Mouse (Mus musculus) embryonic fibroblast, embryonic 13.5 days (primary cell): ENCODE measurements around the gene Ccdc71. TPM values are rescaled to one million over a fixed set of nuclear protein-coding genes. Genes with fewer than 3 reads are reported as not detected.

ENCODE experiments used
- H3K27ac ChIP-seq: 2 replicates; pipeline ENCODE4 v1.5.1; 2012; ENCODE audit warnings: low read length, control low read depth, inconsistent platforms; ENCODE audit not compliant: insufficient read depth
- H3K4me1 ChIP-seq: 2 replicates; pipeline ENCODE4 v1.6.1; 2011; ENCODE audit warnings: low read length; ENCODE audit not compliant: control insufficient read depth, insufficient read depth
- H3K4me3 ChIP-seq: 2 replicates; pipeline ENCODE4 v1.5.1; 2011; ENCODE audit warnings: mild to moderate bottlenecking, control low read depth, low read length; ENCODE audit not compliant: insufficient read depth
- CTCF ChIP-seq: IDR thresholded peaks from 2 replicates; pipeline ENCODE4 v1.5.1; 2011; ENCODE audit warnings: mild to moderate bottlenecking, control low read depth, low read length, moderate library complexity, borderline replicate concordance; ENCODE audit not compliant: insufficient read depth
- POLR2A ChIP-seq: IDR thresholded peaks from 2 replicates; pipeline ENCODE4 v1.6.1; 2011; ENCODE audit warnings: low read depth, mild to moderate bottlenecking, control low read depth, low read length, moderate library complexity
- polyA plus RNA-seq: library from polyadenylated mRNA; stranded (reverse); fragments of >200 nt; gene quantifications from 2 replicates; pipeline ENCODE4 v1.2.4, GENCODE M21; 2011; ENCODE audit warnings: low read depth; ENCODE audit not compliant: missing spikeins, insufficient read length

Ccdc71 gene
- polyA plus RNA-seq, 1 experiment = 19.8 TPM

DNA sequence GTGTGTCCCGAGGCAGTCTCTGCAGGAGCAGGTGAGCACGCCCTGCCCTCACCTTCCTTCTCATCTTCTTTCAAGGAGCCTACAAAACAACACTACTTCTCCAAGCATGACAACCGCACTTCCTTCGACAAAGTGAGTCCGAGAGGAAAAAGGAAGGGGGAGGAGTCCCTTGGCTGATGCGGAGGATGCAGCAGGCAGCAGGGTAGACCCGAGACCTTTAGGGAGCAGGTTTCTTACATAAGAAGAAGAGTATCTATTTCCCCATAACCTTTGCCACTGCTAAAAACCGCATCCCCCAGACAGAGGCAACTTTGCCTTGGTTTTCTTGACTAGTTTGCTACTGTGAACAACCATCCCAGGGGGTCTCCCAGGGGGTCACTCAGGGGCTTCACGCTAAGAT is 15.2 kb upstream of the Ccdc71 start:
- H3K27ac ChIP-seq = no peak overlapping the region
- TF ChIP-seq CTCF = no peak
- no peak for TF ChIP-seq POLR2A
- H3K4me1 ChIP-seq = no peaks in the 10 kb centered on the region; the same call in 1 of the 2 replicates
- no peak overlapping the region for H3K4me3 ChIP-seq

DNA sequence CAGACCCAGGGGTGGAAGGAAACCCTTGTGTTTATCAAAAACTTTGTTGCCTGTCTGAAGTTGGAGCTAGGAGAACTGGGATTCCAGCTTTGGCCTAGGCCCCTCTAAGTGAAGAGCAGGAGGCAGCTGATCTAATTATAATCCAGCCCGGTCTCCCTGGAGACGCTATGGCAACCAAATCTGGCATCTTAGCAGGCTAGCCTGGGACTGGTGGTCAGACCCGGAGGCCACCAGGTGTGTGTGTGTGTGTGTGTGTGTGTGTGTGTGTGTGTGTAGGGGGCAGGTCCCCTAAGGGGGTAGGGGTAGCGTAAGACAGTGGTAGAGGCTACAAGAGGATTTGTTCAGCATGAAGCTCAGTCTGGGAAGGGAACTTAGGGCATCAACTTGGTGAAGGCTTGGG is 10.5 kb upstream of the Ccdc71 start:
- TF ChIP-seq POLR2A (no peak), CTCF (no peak)
- Histone ChIP-seq H3K4me1 (no peaks in the 10 kb centered on the region; the same call in 1 of the 2 replicates), H3K27ac (no peak overlapping the region), H3K4me3 (no peak overlapping the region)

GRCm38 (mm10) chr9:108450292-108451169 is 9.8 kb upstream of the Ccdc71 start:
- TF ChIP-seq CTCF (no peak), POLR2A (no peak)
- H3K4me3 ChIP-seq = no peak overlapping the region
- no peak overlapping the region for H3K27ac ChIP-seq
- H3K4me1 ChIP-seq = no peaks in the 10 kb centered on the region; the same call in 1 of the 2 replicates

DNA sequence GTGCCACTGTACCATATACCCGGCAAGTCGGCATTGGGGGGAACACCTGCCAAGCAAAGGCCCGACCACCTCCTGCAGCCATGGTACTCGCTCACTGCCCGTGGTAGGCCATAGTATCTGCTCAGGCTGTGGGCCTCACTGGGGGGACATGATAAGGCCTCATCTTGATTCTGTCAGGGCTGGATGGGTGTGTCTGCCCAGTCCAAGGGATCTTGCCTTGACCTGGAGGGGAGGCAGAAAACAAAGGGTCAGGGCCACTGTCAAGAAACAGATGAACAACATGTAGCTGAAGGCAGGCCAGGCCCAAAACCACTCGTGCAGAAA is 9.2 kb upstream of the Ccdc71 start:
- H3K27ac ChIP-seq = no peak overlapping the region
- no peaks in the 10 kb centered on the region; the same call in 1 of the 2 replicates for H3K4me1 ChIP-seq
- no peak for TF ChIP-seq CTCF
- no peak for TF ChIP-seq POLR2A
- H3K4me3 ChIP-seq = no peak overlapping the region

- Histone ChIP-seq H3K4me1 (no peaks in the 10 kb centered on the region; the same call in 1 of the 2 replicates), H3K4me3 (peak overlapping the region; percentile 51), H3K27ac (no peak overlapping the region)
- TF ChIP-seq CTCF = no peak
- TF ChIP-seq POLR2A = no peak
Observed at GRCm38 (mm10) chr9:108451519-108452160, 8.7 kb upstream of the Ccdc71 start.

DNA sequence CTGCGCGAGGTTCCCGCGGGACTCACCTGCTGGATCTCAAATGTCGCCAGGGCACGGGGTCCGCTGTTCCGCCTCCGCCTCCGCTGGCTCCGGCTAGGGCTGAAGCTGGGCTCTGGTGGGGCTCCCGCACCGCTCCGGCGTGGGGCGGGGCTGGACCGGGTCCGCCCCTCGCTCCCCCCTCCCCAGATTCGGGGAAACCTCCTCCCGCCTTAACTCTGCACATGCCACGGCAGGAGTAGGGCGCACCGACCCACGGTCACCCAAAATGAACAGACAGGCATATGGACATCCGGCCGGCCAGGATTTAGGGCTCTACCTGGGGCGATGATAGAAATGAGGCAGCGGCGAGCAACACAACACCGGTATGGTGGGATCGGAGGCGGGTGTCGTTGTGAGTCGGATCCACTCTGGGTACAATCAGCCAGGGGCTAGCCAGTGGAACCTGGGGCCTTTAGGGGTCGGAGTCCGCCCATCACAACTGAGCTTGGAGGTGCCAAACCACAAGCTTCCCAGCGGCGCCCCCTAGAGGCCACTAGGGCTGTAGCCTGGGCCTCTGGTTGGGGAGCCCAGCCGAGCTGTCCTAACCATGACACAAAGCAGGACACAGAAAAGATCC is 7.9 kb upstream of the Ccdc71 start:
- Histone ChIP-seq H3K4me1 (no peaks in the 10 kb centered on the region; the same call in 1 of the 2 replicates), H3K27ac (no peak overlapping the region), H3K4me3 (peak overlapping the region; percentile 51)
- TF ChIP-seq POLR2A (peak; percentile 52), CTCF (0 out of 2 replicates have a peak, but pooled peaks have one; percentile 44)

GRCm38 (mm10) chr9:108452911-108453310 is 7.4 kb upstream of the Ccdc71 start:
- H3K27ac ChIP-seq = peak overlapping the region; percentile 16; the same call in 1 of the 2 replicates
- no peaks in the 10 kb centered on the region; the same call in 1 of the 2 replicates for H3K4me1 ChIP-seq
- TF ChIP-seq POLR2A = no peak
- no peak for TF ChIP-seq CTCF
- peak overlapping the region; percentile 1; the same call in 1 of the 2 replicates for H3K4me3 ChIP-seq

GRCm38 (mm10) chr9:108453458-108453857 is 6.9 kb upstream of the Ccdc71 start:
- no peak overlapping the region for H3K4me3 ChIP-seq
- TF ChIP-seq CTCF (no peak), POLR2A (no peak)
- H3K4me1 ChIP-seq = no peaks in the 10 kb centered on the region; the same call in 1 of the 2 replicates
- no peak overlapping the region for H3K27ac ChIP-seq

DNA sequence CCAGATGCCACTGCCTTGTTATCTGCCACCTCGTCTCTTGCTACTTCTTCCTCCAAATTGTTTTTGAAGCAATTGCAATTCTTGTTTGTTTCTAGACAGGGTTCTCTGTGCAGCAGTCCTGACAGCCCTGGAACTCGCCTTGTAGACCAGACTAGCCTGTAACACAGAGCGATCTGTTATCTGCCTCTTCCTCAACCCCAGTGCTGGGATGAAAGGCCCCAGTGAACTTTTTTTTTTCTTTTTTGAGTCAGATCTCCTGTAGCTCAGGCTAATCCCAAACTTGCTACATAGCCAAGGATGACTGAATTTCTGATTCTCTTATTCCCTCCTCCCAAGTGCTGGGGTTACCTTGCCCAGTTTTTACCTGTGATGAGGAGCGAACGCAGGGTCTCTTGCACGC is 5.9 kb upstream of the Ccdc71 start:
- H3K4me3 ChIP-seq = no peak overlapping the region
- TF ChIP-seq POLR2A (no peak), CTCF (no peak)
- no peak overlapping the region for H3K27ac ChIP-seq
- no peaks in the 10 kb centered on the region; the same call in 1 of the 2 replicates for H3K4me1 ChIP-seq

GRCm38 (mm10) chr9:108455747-108456571 is 4.4 kb upstream of the Ccdc71 start:
- no peak for TF ChIP-seq CTCF
- TF ChIP-seq POLR2A = no peak
- H3K4me3 ChIP-seq = no peak overlapping the region
- H3K4me1 ChIP-seq = no peaks in the 10 kb centered on the region

More at GRCm38 (mm10) chr9:108455747-108456571, 4.4 kb upstream of the Ccdc71 start:
- H3K27ac ChIP-seq = no peak overlapping the region
